Mouse (Mus musculus): ENCODE results near the gene Gm3558.
"Not testable (repeated sequence)": the region's sequence is repeated elsewhere in the genome, so short reads cannot be mapped to it uniquely, and the experiment has no call there.

The Gm3558 gene

DNA sequence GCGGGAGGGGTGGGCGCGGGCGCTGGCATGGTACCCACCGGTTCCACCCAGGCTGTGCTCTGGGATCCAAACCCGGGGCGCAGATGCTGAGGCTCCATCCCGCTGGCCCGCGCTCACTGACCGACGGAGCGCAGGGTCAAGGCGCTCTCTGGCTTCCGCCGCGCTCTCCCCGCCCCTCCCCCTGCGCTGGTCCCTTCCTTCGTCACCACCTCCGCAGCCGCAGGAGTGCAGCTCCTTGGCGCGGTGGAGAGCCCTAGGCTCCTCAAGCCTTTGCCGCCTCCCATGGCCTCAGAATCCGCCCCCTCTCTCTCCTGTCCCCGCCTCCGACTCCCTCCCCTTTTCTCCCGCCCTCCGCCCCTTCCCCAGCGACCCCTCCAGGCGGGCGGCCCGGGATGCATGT is at the start of gene Gm3558:
Gm3558 (minus strand) TSS at position 185 of the 400 bp plus-strand sequence.
- DNase-seq (ENCODE audit: low read depth, low spot score), result not testable (repeated sequence)

DNA sequence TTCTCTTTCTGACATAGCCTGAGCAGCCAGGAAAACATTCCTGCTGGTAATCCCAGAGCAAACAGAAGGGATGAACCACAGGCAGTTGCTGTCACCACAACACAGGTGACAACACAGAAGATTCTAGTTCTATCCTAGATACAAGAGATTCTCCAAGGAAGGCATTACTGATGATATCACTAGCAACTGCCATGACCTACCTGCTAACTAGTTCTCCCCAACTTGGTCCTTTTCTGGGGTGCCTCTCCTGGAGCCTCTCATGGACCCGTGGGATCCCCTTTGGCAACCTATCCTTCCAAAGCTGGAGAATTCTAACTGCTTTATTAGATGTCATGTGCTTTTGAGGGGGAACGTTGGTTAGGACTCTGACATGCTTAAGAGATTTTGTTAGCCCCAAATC is 27.1 kb upstream of the Gm3558 start, which contains the start of gene Gm10338:
Gm10338 (minus strand) TSS at position 101 of the 400 bp plus-strand sequence.
- DNase-seq (ENCODE audit: low read depth, low spot score), result not testable (repeated sequence)

DNA sequence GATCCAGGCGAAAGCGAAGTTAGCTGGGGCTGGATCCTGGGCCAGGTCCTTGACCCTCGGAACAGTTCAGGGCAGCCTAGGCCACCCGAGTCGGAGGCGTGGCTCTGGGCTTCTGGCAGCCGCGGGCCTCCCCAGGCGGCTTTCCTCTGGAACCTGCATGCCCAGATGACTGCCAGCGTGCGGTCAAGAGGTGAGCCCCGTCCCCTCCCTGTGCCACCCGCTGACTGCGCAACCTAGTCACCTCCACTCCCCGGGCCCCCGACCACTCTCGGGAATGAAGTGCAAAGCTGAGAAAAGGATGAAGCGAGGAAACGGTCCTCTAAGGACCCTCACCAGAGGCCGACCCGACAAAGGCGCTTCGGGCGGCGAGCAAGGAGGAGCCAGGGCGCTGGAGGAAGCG is 476 bp downstream of the Gm3558 start:
- not testable (repeated sequence) for DNase-seq (ENCODE audit: low read depth, low spot score)

DNA sequence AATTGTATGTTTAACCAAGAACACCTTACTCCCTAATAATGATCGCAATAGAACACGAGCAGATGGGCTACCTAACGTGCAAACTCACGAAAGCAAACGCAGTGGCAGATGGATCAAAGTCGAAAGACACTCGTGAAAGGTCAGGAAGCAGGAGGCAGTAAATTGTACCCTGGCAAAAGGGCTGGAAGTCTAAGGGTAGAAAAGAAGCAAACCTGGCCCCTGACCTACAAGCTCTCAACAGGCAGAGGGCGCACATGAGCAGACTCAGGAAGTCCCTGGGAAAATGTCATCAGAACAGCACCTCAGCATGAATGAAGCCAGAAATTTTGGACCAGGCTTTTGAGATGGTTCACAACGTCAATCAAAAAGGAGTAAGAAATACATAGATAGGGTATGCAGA is 1.1 kb downstream of the Gm3558 start:
- DNase-seq (ENCODE audit: low read depth, low spot score), result not testable (repeated sequence)

Data from skeletal muscle tissue, adult 2 months (tissue).